Mouse (Mus musculus) C2C12 (cell line): ENCODE results near the gene Gm3776. TPM values are rescaled to one million over a fixed set of nuclear protein-coding genes. Genes with fewer than 3 reads are reported as not detected.
"Not testable (repeated sequence)": the region's sequence is repeated elsewhere in the genome, so short reads cannot be mapped to it uniquely, and the experiment has no call there.

Experiments
- H3K27me3 ChIP-seq: one replicate; pipeline ENCODE4 v1.6.1; 2011; ENCODE audit not compliant: control insufficient read depth, insufficient read depth, insufficient read length
- H3K36me3 ChIP-seq: one replicate; pipeline ENCODE4 v1.6.1; 2011; ENCODE audit not compliant: control insufficient read depth, insufficient read depth
- H3K4me3 ChIP-seq: one replicate; pipeline ENCODE4 v1.5.1; 2011; ENCODE audit warnings: mild to moderate bottlenecking, control low read depth; ENCODE audit not compliant: poor library complexity, insufficient read depth, severe bottlenecking
- H3K79me2 ChIP-seq: one replicate; pipeline ENCODE4 v1.6.1; 2011; ENCODE audit not compliant: control insufficient read depth, insufficient read depth
- H3K79me3 ChIP-seq: one replicate; pipeline ENCODE4 v1.6.1; 2011; ENCODE audit warnings: low read depth, control low read depth
- H3ac ChIP-seq: one replicate; pipeline ENCODE3; 2011; ENCODE audit warnings: low read depth; ENCODE audit not compliant: control insufficient read depth, insufficient read length
- CEBPB ChIP-seq: IDR thresholded peaks from one replicate; pipeline ENCODE4 v1.6.1; 2011; ENCODE audit warnings: low read depth, mild to moderate bottlenecking, control low read depth, moderate library complexity
- CTCF ChIP-seq: IDR thresholded peaks from one replicate; pipeline ENCODE4 v1.5.1; 2011; ENCODE audit not compliant: control insufficient read depth, insufficient read depth, insufficient read length
- FOSL1 ChIP-seq: IDR thresholded peaks from one replicate; pipeline ENCODE4 v1.8.0; 2011; ENCODE audit warnings: mild to moderate bottlenecking, low read length; ENCODE audit not compliant: poor library complexity, insufficient read depth, severe bottlenecking
- MAX ChIP-seq: IDR thresholded peaks from one replicate; pipeline ENCODE4 v1.6.1; 2011; ENCODE audit warnings: mild to moderate bottlenecking, control low read depth
- MYOD1 ChIP-seq: IDR thresholded peaks from one replicate; pipeline ENCODE4 v1.6.1; 2011; ENCODE audit warnings: low read depth; ENCODE audit not compliant: control insufficient read depth, insufficient read length
- MYOG ChIP-seq: IDR thresholded peaks from one replicate; pipeline ENCODE4 v1.6.1; 2011; ENCODE audit not compliant: control insufficient read depth, insufficient read length; ENCODE audit errors: extremely low read depth
- USF1 ChIP-seq: IDR thresholded peaks from one replicate; pipeline ENCODE4 v1.6.1; 2011; ENCODE audit warnings: low read depth, mild to moderate bottlenecking, control low read depth, moderate library complexity
- polyA plus RNA-seq: library from polyadenylated mRNA; unstranded; fragments of >200 nt; fragmentation: generic; extraction: Trizol; gene quantifications from one replicate; pipeline ENCODE4 v1.2.1, GENCODE M21; 2012; ENCODE audit warnings: missing spikeins

Gene Gm3776
- polyA plus RNA-seq, 1 experiment, result 0.76 TPM

DNA sequence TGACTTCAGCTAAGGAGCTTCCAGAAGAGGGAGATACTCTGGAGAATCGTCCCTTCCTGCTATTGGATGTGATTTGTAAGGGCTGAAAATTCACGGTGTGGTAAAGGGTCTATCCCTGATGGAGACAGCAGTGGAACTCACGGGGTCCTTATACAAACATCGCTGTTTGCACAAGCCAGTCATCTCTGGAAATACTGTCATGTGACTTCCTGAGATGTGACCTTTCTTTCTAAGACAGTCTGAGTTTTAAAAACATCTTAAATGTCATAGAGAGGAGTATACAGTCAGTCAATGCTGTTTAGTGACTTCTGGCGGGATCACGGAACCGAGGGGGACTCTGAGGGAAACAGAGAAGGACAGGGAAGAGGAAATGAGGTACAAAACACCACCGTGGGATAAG lies 34.3 kb upstream of the Gm3776 start:
- H3K36me3 ChIP-seq, result no peaks in the 10 kb centered on the region
- no peaks in the 10 kb centered on the region for H3K27me3 ChIP-seq
- H3K4me3 ChIP-seq, result no peak overlapping the region
- no peak overlapping the region for H3ac ChIP-seq
- H3K79me3 ChIP-seq, result no peaks in the 10 kb centered on the region
- H3K79me2 ChIP-seq, result no peaks in the 10 kb centered on the region
- TF ChIP-seq CEBPB (no peak), FOSL1 (no peak), MYOG (no peak), USF1 (no peak), MYOD1 (no peak), MAX (no peak), CTCF (no peak)

DNA sequence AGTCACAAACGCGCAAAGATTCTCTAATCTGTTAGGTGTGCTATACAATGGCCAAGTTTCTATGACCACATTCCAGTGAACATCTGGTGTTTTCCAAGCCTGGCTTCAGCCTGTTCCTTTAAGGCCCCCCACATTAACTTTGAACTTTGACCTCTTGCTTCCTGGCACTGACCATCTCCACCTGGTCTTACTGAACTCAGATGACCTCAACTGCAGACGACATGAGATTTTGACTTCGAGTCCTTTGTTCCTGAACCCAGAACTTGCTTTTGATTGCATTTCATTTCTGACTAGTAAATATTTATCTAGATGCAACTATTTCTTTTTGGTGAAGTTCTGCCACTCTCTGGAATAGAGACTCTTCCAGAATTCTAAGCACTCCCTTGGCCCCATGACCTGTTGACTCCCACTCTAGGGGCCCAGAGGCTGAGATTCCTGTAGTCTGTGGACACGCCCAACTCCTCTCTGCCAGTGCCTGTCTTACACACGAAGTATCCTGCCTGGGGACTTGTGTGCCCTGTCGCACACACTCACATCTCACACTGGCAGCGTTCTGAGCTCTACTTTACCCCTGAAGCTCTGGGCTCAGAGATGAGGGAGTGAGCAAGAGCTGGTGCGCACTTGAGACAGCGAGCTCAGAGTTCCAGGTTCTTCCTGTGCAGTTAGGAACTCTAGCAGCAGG lies 33.6 kb upstream of the Gm3776 start:
- Histone ChIP-seq H3K36me3 (no peaks in the 10 kb centered on the region), H3K27me3 (no peaks in the 10 kb centered on the region), H3K79me3 (no peaks in the 10 kb centered on the region), H3K4me3 (no peak overlapping the region), H3ac (no peak overlapping the region), H3K79me2 (no peaks in the 10 kb centered on the region)
- TF ChIP-seq MAX, result no peak
- no peak for TF ChIP-seq MYOG
- TF ChIP-seq USF1, result no peak
- no peak for TF ChIP-seq FOSL1
- no peak for TF ChIP-seq CEBPB
- TF ChIP-seq MYOD1, result no peak
- no peak for TF ChIP-seq CTCF

DNA sequence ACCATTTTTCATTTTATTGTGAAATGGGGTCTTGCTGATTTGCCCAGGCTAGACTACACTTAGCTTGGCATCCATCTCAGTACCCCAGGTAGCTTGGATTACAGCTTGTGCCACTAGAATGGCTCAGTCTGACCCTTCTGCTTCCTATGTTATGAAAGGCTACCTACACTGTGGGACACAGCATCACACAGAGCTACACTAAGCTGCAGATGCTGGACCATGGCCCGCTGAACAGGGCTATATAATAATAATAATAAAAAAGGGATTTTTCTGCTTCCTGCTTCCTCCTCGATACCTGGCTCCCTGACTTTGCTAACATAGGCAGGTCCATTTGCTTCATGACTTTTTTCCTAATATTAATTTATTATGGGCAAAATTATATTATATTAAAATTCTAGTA lies 32.5 kb upstream of the Gm3776 start:
- TF ChIP-seq FOSL1, result no peak
- TF ChIP-seq CTCF, result no peak
- no peak for TF ChIP-seq MYOG
- TF ChIP-seq CEBPB, result no peak
- no peak for TF ChIP-seq MAX
- no peak for TF ChIP-seq MYOD1
- TF ChIP-seq USF1, result no peak
- H3K79me3 ChIP-seq, result no peaks in the 10 kb centered on the region
- H3K36me3 ChIP-seq, result no peaks in the 10 kb centered on the region
- H3ac ChIP-seq, result no peak overlapping the region
- H3K79me2 ChIP-seq, result no peaks in the 10 kb centered on the region
- no peaks in the 10 kb centered on the region for H3K27me3 ChIP-seq
- no peak overlapping the region for H3K4me3 ChIP-seq

DNA sequence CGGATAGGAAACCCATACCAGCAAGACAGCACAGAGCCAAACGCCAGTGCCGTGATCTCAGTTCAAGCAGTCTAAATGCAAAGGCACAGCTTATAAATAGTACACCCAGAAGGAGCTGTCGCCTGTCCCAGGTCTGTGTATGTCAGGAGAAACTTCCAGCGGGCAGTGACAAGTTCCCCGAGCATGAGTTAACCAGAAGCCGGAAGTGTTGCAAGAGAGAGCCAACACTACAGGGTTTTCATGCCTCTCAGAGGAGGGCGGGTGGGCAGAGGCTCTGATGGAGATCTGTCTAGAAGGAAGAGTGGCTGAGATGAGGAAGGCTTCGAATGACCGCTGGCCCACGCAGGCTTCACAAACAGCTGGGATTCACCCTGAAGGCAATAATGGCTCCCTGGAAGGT lies 31.6 kb upstream of the Gm3776 start:
- Histone ChIP-seq H3K36me3 (no peaks in the 10 kb centered on the region), H3K4me3 (no peak overlapping the region), H3K79me2 (no peaks in the 10 kb centered on the region), H3K79me3 (no peaks in the 10 kb centered on the region), H3ac (no peak overlapping the region), H3K27me3 (no peaks in the 10 kb centered on the region)
- TF ChIP-seq USF1, result no peak
- no peak for TF ChIP-seq FOSL1
- TF ChIP-seq MYOD1, result no peak
- TF ChIP-seq MYOG, result no peak
- TF ChIP-seq MAX, result no peak
- no peak for TF ChIP-seq CEBPB
- TF ChIP-seq CTCF, result no peak

DNA sequence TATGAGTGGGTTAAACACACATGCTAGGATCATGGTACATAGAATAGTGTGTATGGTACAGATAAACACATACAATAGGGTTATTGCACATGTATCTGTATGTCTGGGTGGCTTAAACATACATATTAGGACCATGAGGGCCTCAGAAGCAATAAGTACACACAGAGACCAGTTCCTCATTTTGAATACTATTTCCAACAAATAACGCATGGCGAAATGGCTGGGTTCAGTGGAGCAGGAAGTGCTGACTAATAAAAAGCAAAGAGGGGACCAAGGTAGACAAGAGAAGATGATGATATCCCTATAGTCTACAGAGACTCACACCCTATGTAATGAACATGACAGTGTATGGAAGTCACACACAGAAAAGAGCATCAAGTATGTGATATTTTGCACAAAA lies 28.8 kb upstream of the Gm3776 start:
- Histone ChIP-seq H3K36me3 (no peaks in the 10 kb centered on the region), H3K27me3 (no peaks in the 10 kb centered on the region), H3K79me3 (no peaks in the 10 kb centered on the region), H3K79me2 (no peaks in the 10 kb centered on the region), H3ac (no peak overlapping the region), H3K4me3 (no peak overlapping the region)
- TF ChIP-seq CTCF (no peak), MYOG (no peak), USF1 (no peak)

DNA sequence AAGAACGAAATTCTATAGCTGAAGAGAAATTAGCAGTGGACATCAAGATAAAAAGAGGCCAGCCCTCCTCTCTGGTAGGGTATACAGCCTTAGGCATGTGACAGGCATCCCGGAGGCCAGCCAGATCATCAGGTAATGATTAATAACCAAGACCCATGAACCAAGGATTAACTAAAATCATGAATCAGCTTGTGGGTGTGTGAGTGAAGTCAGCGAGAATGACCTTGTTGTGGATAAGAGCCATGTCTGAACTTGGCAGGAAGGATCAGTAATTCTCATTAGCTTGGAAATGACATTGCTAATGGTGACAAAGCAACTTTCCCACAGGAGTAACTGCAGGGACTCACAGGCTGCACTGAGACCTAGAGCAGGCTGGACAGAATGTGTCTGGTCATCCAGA lies 27.3 kb upstream of the Gm3776 start:
- not testable (repeated sequence) for H3ac ChIP-seq, H3K36me3 ChIP-seq, H3K79me3 ChIP-seq, H3K4me3 ChIP-seq, H3K27me3 ChIP-seq, H3K79me2 ChIP-seq

DNA sequence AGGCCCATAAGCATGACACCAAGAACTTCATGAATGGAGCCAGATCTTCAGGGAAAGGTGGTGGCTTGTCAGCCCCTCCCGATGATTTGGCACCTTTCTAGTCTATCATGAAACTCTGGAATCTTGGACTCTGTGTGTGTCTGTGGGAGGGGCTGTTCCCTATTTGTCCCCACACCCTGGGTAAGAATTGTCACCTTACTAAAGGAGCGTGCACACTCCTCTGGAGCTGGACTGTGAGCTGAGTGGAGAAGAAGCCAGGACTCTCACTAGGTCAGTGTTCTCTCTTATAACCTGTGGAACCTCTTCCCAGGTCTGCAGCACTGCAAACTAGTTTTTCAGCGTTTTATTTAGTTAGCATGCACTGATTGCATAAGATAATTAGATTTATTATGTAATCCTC lies 26.5 kb upstream of the Gm3776 start, which contains the start of gene Gsta1:
TSS of gene Gsta1 (plus strand) at position 196 of the 400 bp plus-strand sequence.
- not testable (repeated sequence) for H3K4me3 ChIP-seq, H3K36me3 ChIP-seq, H3K79me3 ChIP-seq

DNA sequence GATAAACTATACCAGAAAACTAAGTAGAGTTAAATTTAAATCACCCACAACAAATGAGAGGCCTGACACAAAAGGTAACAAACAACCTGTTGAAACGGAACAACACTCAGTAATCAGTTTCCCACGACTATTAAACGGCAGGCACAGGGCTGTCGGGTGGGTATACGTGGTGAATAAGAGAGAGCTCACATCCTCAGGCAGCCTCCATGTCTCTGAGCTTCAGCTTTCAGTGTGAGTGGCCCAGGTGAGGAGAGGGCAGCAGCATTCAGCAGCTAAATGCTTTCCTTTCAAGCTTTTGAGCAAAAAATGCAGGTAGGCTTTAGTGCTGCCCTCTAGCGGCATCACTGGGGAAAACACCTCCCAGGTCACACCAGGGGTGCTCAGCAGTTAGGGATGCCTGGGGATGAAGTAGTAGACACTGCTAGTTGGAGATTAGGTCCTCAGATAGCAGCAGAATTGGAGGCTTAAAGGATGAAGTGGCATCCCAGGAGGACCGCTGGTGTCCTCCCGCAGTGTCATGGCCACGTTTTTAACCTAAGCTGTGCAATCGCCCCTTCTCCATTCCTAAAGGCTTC lies 23.7 kb upstream of the Gm3776 start:
- not testable (repeated sequence) for H3K79me3 ChIP-seq, H3ac ChIP-seq, H3K36me3 ChIP-seq, H3K79me2 ChIP-seq, H3K4me3 ChIP-seq, H3K27me3 ChIP-seq

More for the DNA sequence above, 26.5 kb upstream of the Gm3776 start, which contains the start of gene Gsta1:
- not testable (repeated sequence) for H3ac ChIP-seq, H3K79me2 ChIP-seq, H3K27me3 ChIP-seq
